Mouse (Mus musculus): ENCODE data around the gene Tnfrsf18. TPM values are rescaled to one million over a fixed set of nuclear protein-coding genes. Genes with fewer than 3 reads are reported as not detected.

Tnfrsf18 gene
- total RNA-seq, 4 experiments from 2014 or later = not detected

DNA sequence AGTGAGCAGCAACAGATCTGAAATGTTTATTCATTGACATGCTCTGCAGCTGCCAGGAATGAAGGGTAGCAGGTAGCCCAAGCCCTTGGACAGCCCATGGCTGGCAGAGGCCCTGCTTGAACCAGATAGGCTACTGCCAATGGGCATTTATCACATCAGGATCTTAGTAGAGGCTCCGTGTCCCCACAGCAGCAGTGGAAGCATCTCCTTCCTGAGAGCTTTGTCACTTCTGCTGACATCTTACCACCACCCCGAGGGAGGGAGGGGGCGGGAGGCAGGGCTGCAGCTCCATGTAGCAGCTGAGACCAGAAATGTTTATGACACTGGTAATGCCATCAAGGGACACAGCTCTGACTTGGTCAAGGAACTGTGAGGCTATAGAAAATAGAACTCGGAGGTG is 6.9 kb downstream of the Tnfrsf18 start:
- no peak for DNase-seq (ENCODE audit: low spot score in 2 of 2)

DNA sequence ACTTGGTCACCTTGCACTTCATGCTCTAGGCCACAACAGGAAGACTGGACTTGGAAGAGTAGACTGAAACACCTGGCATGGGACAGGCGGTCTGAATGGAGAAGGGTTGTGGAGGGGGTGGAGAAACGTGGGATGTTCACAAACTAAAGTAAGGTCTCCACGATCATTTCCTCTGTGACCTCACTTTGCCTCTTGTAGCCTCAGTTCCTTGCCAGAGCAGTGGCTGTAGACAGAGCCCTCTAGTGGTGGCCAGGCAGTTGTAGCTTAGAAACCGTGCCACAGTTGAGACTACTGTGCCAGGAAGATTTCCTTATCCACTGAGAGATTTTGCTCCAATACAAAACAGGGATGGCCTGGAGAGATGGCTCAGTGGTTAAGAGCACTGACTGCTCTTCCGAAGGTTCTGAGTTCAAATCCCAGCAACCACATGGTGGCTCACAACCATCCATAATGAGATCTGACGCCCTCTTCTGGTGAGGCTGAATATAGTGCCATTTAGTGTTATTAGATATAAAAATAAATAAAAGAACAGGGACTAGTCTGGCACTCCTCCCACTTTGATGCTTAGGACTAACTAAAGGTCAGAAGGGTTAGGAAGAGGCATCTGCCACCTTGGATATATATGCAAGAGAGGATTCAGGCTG is 7.6 kb downstream of the Tnfrsf18 start:
- DNase-seq (ENCODE audit: low spot score in 2 of 2) = peak in 1 of 2 experiments; percentile 31

DNA sequence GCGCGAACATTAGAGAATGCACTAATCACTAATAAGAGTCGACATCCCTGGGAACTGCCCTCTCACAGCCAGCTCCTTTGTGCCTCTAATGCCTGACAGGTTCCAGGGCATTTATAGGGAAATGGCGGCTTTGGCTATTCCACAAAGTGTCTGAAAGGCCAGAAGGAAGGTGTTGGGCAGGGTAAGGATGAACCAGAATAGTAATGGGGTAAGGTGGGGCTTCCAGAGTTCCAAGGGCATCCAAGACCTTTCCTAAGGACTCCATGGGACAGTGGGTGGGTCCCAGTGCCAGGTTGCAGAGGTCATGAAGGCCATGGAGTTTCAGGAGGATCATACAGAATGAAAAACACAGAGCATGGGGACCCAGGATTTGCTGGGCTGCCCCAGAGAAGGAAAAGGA is 8.3 kb downstream of the Tnfrsf18 start:
- no peak for DNase-seq (ENCODE audit: low spot score in 2 of 2)

DNA sequence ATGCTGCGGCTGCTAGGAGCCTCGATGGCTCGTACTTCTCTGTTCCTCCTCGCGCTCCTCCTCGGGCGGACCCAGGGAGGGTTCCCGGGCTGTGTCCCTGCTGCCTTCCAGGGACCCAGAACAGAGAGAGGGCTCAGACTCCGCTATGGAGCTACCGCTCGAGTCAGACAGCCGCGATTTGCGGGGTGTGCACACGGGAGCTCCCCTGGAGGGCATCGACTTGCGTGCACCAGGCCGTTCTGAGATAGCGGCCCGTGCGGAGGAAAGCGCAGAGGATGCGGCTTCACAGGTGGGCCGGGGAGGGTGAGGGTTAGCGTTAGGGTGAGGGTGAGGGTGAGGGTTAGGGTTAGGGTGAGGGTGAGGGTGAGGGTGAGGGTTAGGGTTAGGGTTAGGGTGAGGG is 8.9 kb downstream of the Tnfrsf18 start:
- DNase-seq (ENCODE audit: low spot score in 2 of 2) = no peak

DNA sequence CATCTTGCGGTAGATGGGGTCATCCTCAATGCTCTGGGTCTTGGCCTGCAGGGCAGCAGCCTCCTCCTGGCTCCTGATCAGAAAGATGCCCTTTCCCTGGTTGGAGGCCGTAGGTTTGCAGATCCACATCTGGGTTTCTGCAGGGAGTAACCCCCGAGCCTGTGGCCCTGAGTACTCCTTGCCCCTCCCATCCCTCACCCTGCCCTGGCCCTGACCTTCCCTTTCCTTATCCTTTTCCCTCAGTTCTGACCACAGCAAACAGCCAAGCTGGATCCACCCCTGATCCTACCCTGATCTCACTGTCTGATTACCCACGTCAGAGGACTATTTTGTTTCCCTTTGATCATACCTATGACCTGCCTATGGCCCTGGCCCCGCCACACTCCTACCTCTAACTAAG is 18.8 kb downstream of the Tnfrsf18 start:
- no peak for DNase-seq (ENCODE audit: low spot score in 2 of 2)

DNA sequence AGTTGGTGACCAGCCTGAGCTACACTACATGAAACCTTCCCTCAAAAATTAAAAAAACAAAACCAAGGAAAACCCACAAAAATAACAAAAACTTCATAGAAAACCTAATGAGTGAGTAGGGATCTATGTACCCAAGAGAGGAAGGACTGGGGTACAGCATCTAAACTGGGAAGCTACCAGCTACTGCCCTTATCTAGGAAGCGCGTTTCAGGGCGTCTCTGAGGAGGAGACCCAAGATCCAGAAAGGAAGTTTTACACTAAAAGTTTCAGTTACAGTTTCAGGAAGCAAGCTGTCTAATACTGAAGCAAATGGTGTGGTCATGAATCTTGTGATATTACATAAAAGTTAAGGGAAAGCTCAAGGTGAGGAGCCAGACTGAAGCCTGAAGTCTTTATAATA is 23.8 kb downstream of the Tnfrsf18 start:
- DNase-seq (ENCODE audit: low spot score in 2 of 2) = no peak

DNA sequence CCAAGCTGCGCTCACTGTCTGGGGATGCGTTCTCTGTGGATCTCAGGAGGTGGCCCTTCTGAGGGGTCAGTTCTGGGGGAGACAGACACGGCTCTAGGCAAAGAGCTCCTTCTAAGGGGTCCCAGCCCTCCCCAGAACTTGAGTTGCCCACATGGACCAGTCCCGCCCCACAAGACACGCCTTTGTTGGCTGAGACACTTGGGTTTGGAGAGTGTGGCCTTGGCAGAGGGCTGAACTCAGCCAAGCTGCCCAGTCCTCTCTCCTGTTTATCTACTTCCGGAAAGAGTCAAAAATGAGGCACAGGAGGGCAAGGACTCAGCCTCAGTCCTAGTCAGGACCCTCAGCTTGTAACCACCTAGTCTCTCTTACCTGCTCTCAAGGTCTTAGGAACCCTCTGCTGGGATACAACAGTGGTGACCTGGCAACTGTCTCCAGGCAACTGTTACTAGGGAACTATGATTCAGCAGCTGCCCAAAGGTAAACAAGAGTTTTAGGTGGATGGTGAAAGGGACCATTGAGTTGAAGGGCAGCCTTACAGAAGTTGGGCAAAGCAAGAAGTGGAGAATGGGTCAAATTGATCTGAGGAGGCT is 24.5 kb downstream of the Tnfrsf18 start:
- DNase-seq (ENCODE audit: low spot score in 2 of 2) = no peak

DNA sequence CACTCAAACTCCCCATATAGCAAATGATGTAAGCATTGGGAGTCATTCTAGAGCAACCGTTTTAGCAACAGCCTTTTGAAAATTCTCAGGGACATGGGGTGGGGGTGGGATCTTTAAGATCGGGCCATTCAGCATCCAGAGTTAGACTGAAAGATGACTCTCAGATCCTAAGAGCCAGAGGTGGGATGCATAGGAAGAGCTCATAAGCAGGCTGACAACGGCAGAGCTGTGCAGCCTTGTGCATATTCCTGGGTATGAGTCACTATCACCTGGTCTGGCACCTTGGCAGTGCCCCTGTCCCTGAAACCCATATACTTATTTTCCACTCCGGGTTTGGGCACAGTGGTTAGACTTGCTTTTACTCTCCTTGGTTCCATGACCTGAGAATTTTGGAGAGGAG is 27.1 kb downstream of the Tnfrsf18 start:
- DNase-seq (ENCODE audit: low spot score in 2 of 2) = no peak

DNA sequence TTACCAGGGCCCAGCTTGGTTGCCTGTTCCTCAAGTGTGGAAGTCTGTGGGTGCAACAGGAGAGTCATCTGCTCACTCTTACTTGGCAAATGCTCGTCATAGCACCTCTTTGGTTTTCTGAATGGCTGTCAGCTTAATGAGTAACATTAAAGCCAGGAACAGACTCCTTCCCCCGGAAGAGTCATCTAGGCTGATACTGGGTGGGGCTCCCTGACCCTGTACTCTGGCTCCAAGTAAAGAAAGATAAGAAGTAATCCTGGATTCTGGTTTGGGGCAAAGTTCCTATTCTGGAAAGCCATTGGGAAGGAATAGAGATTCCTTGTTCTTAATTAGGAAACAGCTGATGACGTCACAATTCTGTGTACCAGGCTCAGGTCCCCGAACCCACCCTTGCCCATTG is 28.2 kb downstream of the Tnfrsf18 start:
- DNase-seq (ENCODE audit: low spot score in 2 of 2) = no peak

DNA sequence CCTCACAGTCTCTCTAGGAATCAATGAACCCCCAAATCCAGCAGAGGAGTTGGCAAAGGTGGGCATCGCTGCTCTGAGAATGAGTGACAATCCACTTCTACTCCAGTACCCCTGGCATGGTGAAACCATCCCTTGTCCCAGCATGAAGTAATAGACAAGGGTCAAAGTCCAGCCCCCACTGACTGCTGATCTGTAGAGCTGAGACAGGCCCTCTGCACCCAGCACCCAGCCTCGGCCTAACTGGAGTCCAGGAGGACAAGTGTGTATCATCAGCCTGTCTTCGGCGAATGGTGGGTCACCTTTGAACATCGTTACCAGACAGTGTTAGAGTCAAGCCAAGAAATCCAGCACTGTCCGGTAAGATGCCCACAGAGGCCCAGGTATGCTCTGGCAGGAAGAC is 28.6 kb downstream of the Tnfrsf18 start:
- no peak for DNase-seq (ENCODE audit: low spot score in 2 of 2)

DNA sequence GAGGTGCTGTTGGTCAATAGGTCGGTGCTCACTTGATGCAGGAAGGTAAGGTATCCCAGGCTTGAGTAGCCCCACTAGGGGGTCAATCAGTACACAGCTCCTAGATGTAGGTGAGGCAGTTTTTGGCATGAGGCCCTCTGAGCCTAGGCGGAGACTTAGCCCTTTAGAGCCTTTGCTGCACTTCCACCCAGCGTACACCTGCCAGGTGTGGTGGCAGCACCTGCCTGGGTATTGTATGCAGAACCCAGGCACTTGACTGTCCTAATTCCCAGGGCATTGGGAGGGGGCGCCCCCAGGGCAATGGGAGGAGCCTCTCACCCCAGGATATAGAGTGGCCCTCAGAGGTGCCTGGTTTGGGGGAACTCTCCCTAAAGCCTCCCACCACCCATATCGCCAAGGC is 29.2 kb downstream of the Tnfrsf18 start:
- DNase-seq (ENCODE audit: low spot score in 2 of 2) = no peak

DNA sequence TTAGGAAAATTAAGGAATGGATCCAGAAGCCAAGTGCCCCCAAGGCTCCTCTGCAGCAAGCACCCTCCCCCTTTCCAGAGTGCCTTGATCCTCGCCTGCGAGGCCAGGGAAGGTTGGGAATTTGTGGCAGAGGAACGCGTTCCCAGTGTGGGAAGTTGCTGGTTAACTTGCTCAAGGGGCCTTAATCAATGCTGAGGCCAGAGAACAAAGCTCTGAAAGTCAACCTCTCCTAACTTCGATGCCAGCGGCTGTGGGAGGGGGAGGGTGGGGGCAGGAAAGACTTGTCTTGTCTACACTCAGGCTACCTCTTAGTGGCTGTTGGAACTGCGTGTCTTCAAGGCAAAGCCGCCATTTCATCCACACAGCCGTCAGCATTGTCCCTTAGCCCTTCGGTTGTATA is 31.7 kb downstream of the Tnfrsf18 start:
- no peak for DNase-seq (ENCODE audit: low spot score in 2 of 2)

DNA sequence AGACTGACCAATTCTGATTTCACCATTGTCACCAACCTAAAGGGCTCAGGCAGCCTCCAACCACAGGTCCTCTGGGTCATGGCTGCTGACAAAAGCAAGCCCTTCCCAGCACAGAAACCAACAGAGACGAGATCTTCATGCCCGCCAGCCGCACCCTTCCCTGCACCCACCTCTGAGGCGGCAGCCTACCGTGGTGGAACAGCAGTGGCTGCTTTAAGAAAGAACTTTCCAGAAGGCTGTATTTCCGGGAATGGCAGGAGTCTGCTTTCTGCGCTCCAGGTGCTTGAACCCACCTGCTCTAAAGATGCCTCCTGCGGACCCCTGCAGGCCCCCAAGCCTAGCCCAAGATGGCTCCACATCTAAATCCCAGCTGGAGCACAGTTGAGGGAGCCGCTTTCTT is 32.9 kb downstream of the Tnfrsf18 start:
- DNase-seq (ENCODE audit: low spot score in 2 of 2) = no peak

DNA sequence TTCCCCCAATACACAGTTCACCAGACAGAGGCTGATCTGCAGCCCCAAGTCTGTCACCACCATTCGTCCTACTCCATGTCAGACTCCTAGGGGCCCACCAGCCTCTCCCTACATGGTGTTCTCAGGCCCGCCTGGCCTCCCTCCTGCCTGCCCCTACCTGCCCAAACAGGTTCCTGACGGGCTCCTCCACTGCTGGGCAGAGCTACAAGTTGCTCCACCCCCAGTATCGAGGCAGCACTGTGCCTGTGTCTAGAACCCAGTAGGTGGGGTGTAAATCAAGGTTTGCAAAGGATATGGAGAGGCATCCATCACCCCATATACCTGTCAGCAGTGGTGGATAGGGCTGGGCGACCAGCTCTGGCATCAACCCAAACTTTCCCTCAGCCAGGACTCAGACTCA is 33.3 kb downstream of the Tnfrsf18 start, which contains the start of gene Ttll10:
TSS of gene Ttll10 (minus strand) at position 154 of the 400 bp plus-strand sequence.
- DNase-seq (ENCODE audit: low spot score in 2 of 2) = no peak

DNA sequence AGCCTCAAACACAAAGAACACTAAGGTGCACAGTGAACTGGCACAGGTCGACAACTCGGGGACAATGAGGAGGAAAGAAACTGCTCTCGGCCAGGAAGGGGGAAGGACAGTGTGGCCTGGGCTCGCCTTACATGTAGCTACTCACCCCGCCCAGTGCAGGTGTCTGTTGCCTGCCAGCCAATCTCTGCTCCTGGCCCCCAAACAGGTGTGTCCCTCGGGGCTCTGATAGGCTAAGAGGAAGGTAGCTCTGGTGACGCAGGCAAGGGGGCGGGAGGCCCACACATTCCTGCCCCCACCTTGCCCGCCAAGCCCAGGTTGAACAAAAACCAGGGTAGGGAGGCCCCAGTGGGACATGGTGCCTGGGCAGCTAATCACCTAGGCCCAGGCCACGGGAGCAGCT is 33.7 kb downstream of the Tnfrsf18 start:
- no peak for DNase-seq (ENCODE audit: low spot score in 2 of 2)

DNA sequence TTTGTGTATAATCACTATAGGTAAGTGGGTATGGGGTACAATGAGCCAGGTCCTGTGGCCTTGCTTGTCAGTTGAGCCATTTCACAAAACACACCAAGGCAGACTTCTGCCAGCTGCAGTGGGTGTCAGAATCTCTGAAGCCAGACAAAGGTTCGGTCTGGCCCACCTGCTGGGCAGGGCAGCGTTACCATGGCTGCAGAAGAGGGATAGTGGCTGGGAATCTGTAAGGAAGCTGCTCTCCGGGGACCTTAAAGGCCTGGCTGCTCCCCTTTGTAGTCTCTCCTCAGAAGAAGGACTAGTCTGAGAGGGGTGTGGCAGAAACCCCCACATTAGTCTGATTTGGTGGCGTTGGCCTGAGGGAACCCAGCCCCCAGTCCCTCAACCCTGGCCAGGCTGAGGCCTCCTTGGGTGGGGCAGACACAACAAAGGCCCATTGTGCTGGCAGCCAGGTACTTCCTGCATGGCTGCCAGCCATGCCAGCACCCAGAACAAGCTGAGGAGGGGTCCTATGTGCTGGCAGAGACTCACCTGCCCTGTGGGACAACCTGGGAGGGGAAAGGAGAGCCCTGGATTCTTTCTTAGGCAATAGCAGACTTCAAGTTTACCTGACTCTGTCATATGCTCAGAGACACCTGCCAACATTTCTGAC is 38.0 kb downstream of the Tnfrsf18 start:
- no peak for DNase-seq (ENCODE audit: low spot score in 2 of 2)

DNA sequence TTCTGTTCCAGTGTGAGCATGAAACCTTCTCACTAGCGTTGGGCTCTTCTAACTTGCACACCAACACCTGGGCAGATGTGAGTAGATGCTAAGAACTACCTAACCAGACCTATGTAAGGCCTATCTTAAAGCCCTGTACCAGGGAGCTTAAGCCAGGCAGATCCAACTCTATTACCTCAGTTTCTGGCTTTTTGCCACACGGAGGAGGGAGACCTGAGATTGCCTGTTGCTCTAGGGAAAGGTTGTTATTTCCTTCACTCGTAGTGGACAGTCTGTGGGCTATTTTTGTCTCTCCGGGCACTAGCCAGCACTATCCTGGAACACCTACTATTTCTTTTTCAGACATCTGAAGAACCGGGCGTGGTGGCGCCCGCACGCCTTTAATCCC is 38.5 kb downstream of the Tnfrsf18 start:
- no peak for DNase-seq (ENCODE audit: low spot score in 2 of 2)

DNA sequence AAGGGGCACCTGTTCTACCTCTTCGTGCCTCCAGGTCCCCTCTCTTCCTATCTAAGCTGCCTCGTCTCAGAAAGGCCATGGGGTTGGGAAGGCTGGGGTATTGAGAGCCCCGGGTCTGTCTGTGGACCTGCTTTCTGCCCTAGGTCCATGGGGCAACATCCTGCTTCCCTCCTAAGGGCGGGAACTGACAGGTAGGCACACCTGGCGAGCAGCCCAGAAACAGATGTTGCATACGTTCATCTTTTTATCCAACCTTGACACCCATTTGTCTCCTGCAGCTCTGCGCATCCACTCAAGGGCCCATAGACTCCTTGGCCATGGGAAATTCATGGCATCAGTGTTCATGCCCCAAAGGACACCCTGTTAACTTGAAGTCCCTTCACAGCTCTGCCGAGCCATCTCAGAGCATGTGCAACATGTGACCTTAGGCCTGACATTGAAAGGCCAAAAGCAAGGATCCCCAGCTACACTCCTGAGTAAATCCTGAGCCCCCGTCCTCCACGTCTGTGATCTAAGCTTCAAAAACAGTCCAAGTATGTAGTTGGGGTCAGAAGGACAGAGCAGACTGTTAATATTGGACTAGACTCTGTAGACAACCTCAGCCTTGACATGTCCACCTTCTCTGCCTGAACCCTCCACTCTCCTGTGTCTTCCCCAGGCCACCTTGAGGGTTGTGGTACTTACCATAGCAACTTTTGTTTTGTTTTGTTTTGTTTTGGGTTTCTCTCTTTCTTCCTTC is 39.4 kb downstream of the Tnfrsf18 start:
- DNase-seq (ENCODE audit: low spot score in 2 of 2) = no peak

DNA sequence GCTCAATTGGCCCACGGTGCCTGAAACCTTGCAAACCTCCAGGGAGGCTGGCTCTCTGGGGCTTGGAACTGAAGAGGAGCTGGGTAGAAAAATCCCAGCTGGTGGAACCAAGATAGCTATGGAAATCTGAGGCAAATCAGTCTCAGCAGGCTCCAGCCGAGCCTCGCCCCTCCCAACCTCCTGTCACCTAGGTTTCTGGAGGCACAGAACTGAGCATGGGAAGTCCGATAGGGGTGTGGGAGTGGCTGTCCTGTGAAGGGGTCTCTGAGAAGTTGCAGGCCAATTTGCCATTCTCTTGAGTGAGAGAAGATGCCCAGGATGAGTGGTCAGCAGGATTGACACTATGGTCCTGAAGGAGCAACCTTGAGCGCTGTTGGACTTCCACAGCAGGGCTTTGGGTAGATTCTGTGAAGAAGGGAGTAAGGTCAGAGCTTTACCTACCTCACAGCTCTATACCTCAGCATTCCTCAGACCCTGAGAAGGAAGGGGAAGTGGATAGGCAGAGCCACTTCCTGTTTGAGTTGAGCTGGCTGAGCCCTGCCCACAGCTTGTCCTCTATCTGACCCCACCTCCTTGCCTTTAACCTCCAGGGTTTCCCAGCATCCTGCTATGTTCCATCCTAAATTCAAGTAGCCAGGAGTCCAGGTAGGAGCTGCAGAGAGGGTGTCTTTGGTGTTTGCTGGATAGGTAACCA is 41.4 kb downstream of the Tnfrsf18 start:
- DNase-seq (ENCODE audit: low spot score in 2 of 2) = no peak

DNA sequence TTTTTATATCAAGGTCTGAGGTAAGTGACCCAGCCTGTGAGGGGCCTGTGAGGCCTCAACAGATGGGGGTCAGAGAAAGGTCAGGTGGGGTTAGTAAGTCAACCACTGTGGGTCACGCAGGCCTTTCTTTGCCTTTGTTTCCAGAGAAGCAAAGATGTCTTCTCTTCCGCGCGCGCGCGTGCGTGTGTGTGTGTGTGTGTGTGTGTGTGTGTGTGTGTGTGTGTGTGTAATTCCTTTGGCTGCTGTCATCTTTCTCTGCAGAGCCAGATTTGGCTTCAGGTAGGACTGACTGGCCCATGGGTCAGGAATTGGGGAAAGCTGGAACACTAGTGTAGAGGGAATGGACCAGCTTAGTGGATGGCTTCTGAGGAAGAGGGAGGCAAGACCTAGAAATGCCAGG is 43.7 kb downstream of the Tnfrsf18 start:
- no peak for DNase-seq (ENCODE audit: low spot score in 2 of 2)

DNA sequence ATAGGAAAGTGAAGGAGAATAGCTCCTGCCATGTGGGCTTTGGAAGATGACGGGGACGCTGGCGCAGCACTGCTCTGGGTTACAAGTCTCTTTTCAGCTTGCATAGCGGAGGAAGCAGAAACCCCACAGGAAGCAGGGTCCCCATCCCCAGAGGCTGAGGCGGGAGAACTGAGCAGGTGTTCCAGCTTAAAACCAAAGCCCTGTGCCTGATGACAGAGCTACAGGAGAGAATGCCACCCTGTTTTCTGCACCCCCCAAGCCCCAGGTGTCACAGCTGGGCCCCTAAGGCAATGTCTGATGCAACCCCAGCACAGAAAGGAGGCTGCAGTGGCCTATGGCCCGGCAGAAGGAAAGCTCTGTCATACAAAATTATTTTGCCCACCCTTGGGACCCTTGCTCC is 44.3 kb downstream of the Tnfrsf18 start:
- DNase-seq (ENCODE audit: low spot score in 2 of 2) = no peak

DNA sequence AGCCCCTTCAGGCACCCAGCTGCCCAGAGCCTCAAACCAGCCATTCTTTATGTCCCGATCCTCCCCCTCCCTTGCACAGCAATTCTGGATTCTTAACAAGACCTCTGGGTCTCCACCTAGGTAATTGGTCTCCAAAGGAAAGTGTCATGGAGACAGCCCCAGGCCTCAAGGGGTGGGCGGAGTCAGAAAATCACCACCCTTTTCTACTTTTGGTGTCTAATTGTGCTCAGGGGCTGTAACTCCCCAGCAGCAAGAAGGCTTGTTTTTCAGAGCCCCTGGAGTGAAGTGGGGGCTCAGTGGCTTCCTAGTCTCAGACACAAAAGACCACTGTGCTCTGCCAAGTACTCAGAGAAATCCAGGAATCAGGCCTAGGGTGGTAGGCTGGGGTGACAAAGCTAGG is 44.8 kb downstream of the Tnfrsf18 start:
- DNase-seq (ENCODE audit: low spot score in 2 of 2) = no peak

All from gastrocnemius, adult 8-10 months (tissue).